Mouse (Mus musculus) heart, embryonic 10.5 days (tissue): ENCODE data around the gene Gpr142. TPM values are rescaled to one million over a fixed set of nuclear protein-coding genes. Genes with fewer than 3 reads are reported as not detected.

ENCODE experiments used
- DNase-seq: peaks from one replicate; pipeline ENCODE4 v3.0.0-alpha.2; 2017; ENCODE audit warnings: low spot score
- H3K27ac ChIP-seq: fragments of 300-500 bp; sonication (generic); 2 replicates; pipeline ENCODE4 v1.5.1; 2016; ENCODE audit warnings: mild to moderate bottlenecking
- H3K27me3 ChIP-seq: fragments of 300-500 bp; sonication (generic); 2 replicates; pipeline ENCODE4 v1.6.1; 2016; ENCODE audit warnings: mild to moderate bottlenecking; ENCODE audit not compliant: poor library complexity, insufficient read depth, severe bottlenecking
- H3K36me3 ChIP-seq: fragments of 300-500 bp; sonication (generic); 2 replicates; pipeline ENCODE4 v1.6.1; 2016; ENCODE audit warnings: mild to moderate bottlenecking, moderate library complexity
- H3K4me1 ChIP-seq: fragments of 300-500 bp; sonication (generic); 2 replicates; pipeline ENCODE4 v1.6.1; 2016; ENCODE audit warnings: mild to moderate bottlenecking
- H3K4me3 ChIP-seq: fragments of 300-500 bp; sonication (generic); 2 replicates; pipeline ENCODE4 v1.5.1; 2016; ENCODE audit warnings: mild to moderate bottlenecking, moderate library complexity
- H3K9me3 ChIP-seq: fragments of 300-500 bp; sonication (generic); 2 replicates; pipeline ENCODE4 v1.6.1; 2016; ENCODE audit warnings: mild to moderate bottlenecking, moderate library complexity
- WGBS: fragments of 180-500 bp; shearing (Covaris S2); methylation state at CpG from one replicate; pipeline ENCODE4 v1.1.7; 2016; 5-methylcytosine and 5-hydroxymethylcytosine counted together
- polyA plus RNA-seq: library from polyadenylated mRNA; unstranded; fragments of >200 nt; fragmentation: Nextera tagmentation; extraction: Ambion mirVana; gene quantifications from 2 replicates; pipeline ENCODE4 v1.2.1, GENCODE M21; 2016

The Gpr142 gene
- polyA plus RNA-seq, 1 experiment from 2014 or later, result not detected

GRCm38 (mm10) chr11:114791891-114792411, 6.8 kb upstream of the Gpr142 start:
- Histone ChIP-seq H3K27ac (peak overlapping the region; percentile 57), H3K4me1 (peaks cover 45% of the 10 kb centered on the region), H3K9me3 (no peaks in the 10 kb centered on the region), H3K36me3 (no peaks in the 10 kb centered on the region), H3K27me3 (peaks cover 95% of the 10 kb centered on the region), H3K4me3 (peak overlapping the region; percentile 61)
- 1% methylated on average over 59 of the region's 59 CpGs for WGBS
- DNase-seq, result no peak

GRCm38 (mm10) chr11:114792931-114793494, 5.7 kb upstream of the Gpr142 start:
- Histone ChIP-seq H3K4me1 (peaks cover 45% of the 10 kb centered on the region), H3K27ac (no peak overlapping the region)
- 43% methylated on average over 5 of the region's 5 CpGs for WGBS

GRCm38 (mm10) chr11:114793868-114794545, 4.7 kb upstream of the Gpr142 start:
- Histone ChIP-seq H3K9me3 (no peaks in the 10 kb centered on the region), H3K27ac (no peak overlapping the region), H3K4me1 (peaks cover 40% of the 10 kb centered on the region), H3K4me3 (no peak overlapping the region), H3K27me3 (peaks cover 82% of the 10 kb centered on the region), H3K36me3 (no peaks in the 10 kb centered on the region)
- WGBS, result 64% methylated on average over 19 of the region's 19 CpGs
- DNase-seq, result no peak

More at GRCm38 (mm10) chr11:114792931-114793494, 5.7 kb upstream of the Gpr142 start:
- Histone ChIP-seq H3K4me3 (no peak overlapping the region), H3K36me3 (no peaks in the 10 kb centered on the region), H3K27me3 (peaks cover 92% of the 10 kb centered on the region), H3K9me3 (no peaks in the 10 kb centered on the region)
- no peak for DNase-seq

GRCm38 (mm10) chr11:114794691-114795090, 4.0 kb upstream of the Gpr142 start:
- Histone ChIP-seq H3K36me3 (no peaks in the 10 kb centered on the region), H3K4me3 (no peak overlapping the region), H3K27ac (no peak overlapping the region), H3K4me1 (peaks cover 33% of the 10 kb centered on the region), H3K27me3 (peaks cover 75% of the 10 kb centered on the region), H3K9me3 (no peaks in the 10 kb centered on the region)
- WGBS, result 44% methylated on average over 4 of the region's 4 CpGs
- DNase-seq, result no peak

- 2% methylated on average over 7 of the region's 7 CpGs for WGBS
- Histone ChIP-seq H3K27ac (no peak overlapping the region), H3K4me1 (peaks cover 28% of the 10 kb centered on the region), H3K4me3 (peak overlapping the region; percentile 49), H3K27me3 (peaks cover 69% of the 10 kb centered on the region), H3K9me3 (no peaks in the 10 kb centered on the region), H3K36me3 (no peaks in the 10 kb centered on the region)
- DNase-seq, result no peak
These were observed 3.4 kb upstream of the Gpr142 start for GRCm38 (mm10) chr11:114795231-114795746.

- Histone ChIP-seq H3K9me3 (no peaks in the 10 kb centered on the region), H3K4me1 (peaks cover 28% of the 10 kb centered on the region), H3K27me3 (peaks cover 63% of the 10 kb centered on the region), H3K4me3 (peak within 1 kb of the TSS; percentile 49), H3K36me3 (no peaks in the 10 kb centered on the region), H3K27ac (no peak within 1 kb of the TSS)
- no peak for DNase-seq
- WGBS, result 11% methylated on average over 4 of the region's 4 CpGs
These were observed 2.8 kb upstream of the Gpr142 start, which contains the start of gene Btbd17 for GRCm38 (mm10) chr11:114795848-114796322. Btbd17 (minus strand) TSS chr11:114795945.

GRCm38 (mm10) chr11:114797176-114797575, 1.5 kb upstream of the Gpr142 start:
- H3K4me3 ChIP-seq, result no peak overlapping the region
- WGBS, result 83% methylated on average over 7 of the region's 7 CpGs
- peaks cover 15% of the 10 kb centered on the region for H3K4me1 ChIP-seq
- H3K27me3 ChIP-seq, result peaks cover 50% of the 10 kb centered on the region
- no peak for DNase-seq
- no peaks in the 10 kb centered on the region for H3K36me3 ChIP-seq
- H3K27ac ChIP-seq, result no peak overlapping the region
- no peaks in the 10 kb centered on the region for H3K9me3 ChIP-seq

GRCm38 (mm10) chr11:114797981-114798380, 743 bp upstream of the Gpr142 start:
- Histone ChIP-seq H3K27me3 (peaks cover 48% of the 10 kb centered on the region), H3K27ac (no peak overlapping the region), H3K36me3 (no peaks in the 10 kb centered on the region), H3K4me1 (peaks cover 20% of the 10 kb centered on the region), H3K4me3 (no peak overlapping the region), H3K9me3 (no peaks in the 10 kb centered on the region)
- 78% methylated on average over 3 of the region's 3 CpGs for WGBS
- DNase-seq, result no peak

- WGBS, result 76% methylated on average over 1 of the region's 1 CpGs
- DNase-seq, result no peak
- Histone ChIP-seq H3K9me3 (no peaks in the 10 kb centered on the region), H3K36me3 (no peaks in the 10 kb centered on the region), H3K4me3 (no peak overlapping the region), H3K27me3 (peaks cover 17% of the 10 kb centered on the region; the same call in 1 of the 2 replicates), H3K4me1 (peaks cover 12% of the 10 kb centered on the region), H3K27ac (no peak overlapping the region)
These were observed 3.2 kb downstream of the Gpr142 start for GRCm38 (mm10) chr11:114801906-114802305.

GRCm38 (mm10) chr11:114802540-114803267, 4.0 kb downstream of the Gpr142 start:
- no peaks in the 10 kb centered on the region for H3K36me3 ChIP-seq
- no peak for DNase-seq
- H3K9me3 ChIP-seq, result no peaks in the 10 kb centered on the region
- peaks cover 18% of the 10 kb centered on the region for H3K4me1 ChIP-seq
- no peak overlapping the region for H3K27ac ChIP-seq
- 58% methylated on average over 15 of the region's 15 CpGs for WGBS
- no peak overlapping the region for H3K4me3 ChIP-seq
- 0 out of 2 replicates have a peak, but pooled peaks cover 9% of the 10 kb centered on the region for H3K27me3 ChIP-seq

- Histone ChIP-seq H3K4me3 (no peak overlapping the region), H3K27ac (no peak overlapping the region), H3K36me3 (no peaks in the 10 kb centered on the region), H3K4me1 (peaks cover 24% of the 10 kb centered on the region), H3K27me3 (0 out of 2 replicates have a peak, but pooled peaks cover 9% of the 10 kb centered on the region), H3K9me3 (no peaks in the 10 kb centered on the region)
- 55% methylated on average over 8 of the region's 8 CpGs for WGBS
- DNase-seq, result no peak
These were observed 5.3 kb downstream of the Gpr142 start for GRCm38 (mm10) chr11:114803990-114804389.

GRCm38 (mm10) chr11:114807025-114807424, 8.3 kb downstream of the Gpr142 start:
- 61% methylated on average over 2 of the region's 2 CpGs for WGBS
- peaks cover 27% of the 10 kb centered on the region for H3K4me1 ChIP-seq
- no peaks in the 10 kb centered on the region for H3K36me3 ChIP-seq
- DNase-seq, result no peak
- no peak overlapping the region for H3K4me3 ChIP-seq
- no peaks in the 10 kb centered on the region for H3K9me3 ChIP-seq
- H3K27me3 ChIP-seq, result 0 out of 2 replicates have a peak, but pooled peaks cover 9% of the 10 kb centered on the region
- H3K27ac ChIP-seq, result no peak overlapping the region
